Mouse (Mus musculus): ENCODE measurements around the gene Gpatch1.

DNA sequence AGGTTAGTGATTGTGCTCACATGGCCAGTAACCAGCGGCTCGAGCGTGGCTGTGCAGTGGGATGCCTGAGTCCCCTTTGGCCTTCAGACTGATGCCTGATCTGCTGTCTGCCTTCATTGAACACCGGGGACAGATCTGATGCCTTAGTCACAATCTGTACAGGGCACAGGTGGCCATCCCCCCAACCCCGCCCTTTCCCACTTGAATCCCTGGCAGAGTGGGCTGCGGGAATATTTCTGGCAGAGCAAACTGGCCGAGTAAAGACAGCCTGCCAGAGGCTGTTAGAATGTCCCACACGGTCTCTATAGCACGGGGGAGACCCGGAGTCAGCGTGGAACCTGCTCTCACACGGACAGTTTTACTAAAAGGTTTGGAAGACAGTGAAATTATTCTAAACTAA is 39.4 kb upstream of the Gpatch1 start:
- TF ChIP-seq CTCF (IDR thresholded peaks at IDR 0.05; ENCODE audit: low read depth, low read length): no peak
- no peak for TF ChIP-seq POLR2A (IDR thresholded peaks at IDR 0.05; ENCODE audit: insufficient read depth, low read length)

All from ES-Bruce4 (cell line).